Mouse (Mus musculus) liver, embryonic 16.5 days (tissue): ENCODE measurements around the gene Muc1. TPM values are rescaled to one million over a fixed set of nuclear protein-coding genes. Genes with fewer than 3 reads are reported as not detected.
A peak's percentile ranks its signal among the peaks of the same experiment; 100 is the strongest.

Source experiments
- ATAC-seq: fragments of 200-750 bp; cut with Nextera tagmentation; 2 replicates; pipeline ENCODE4 v1.8.0; 2017; ENCODE audit warnings: low read depth, mild to moderate bottlenecking, moderate number of reproducible peaks, moderate library complexity
- H3K27ac ChIP-seq: fragments of 300-500 bp; sonication (generic); 2 replicates; pipeline ENCODE4 v1.5.1; 2014; ENCODE audit warnings: mild to moderate bottlenecking, low read length
- H3K27me3 ChIP-seq: fragments of 300-500 bp; sonication (generic); 2 replicates; pipeline ENCODE4 v1.6.1; 2014; ENCODE audit warnings: low read depth, low read length, mixed read lengths; ENCODE audit not compliant: control insufficient read depth, insufficient read depth
- H3K36me3 ChIP-seq: fragments of 300-500 bp; sonication (generic); 2 replicates; pipeline ENCODE4 v1.6.1; 2014; ENCODE audit warnings: mild to moderate bottlenecking; ENCODE audit not compliant: control insufficient read depth, insufficient read depth
- H3K4me1 ChIP-seq: fragments of 300-500 bp; sonication (generic); 2 replicates; pipeline ENCODE4 v1.6.1; 2014; ENCODE audit warnings: low read depth, low read length, mixed read lengths; ENCODE audit not compliant: control insufficient read depth
- H3K4me2 ChIP-seq: fragments of 300-500 bp; sonication (generic); 2 replicates; pipeline ENCODE4 v1.6.1; 2014; ENCODE audit warnings: low read depth, low read length, mixed read lengths
- H3K4me3 ChIP-seq: fragments of 300-500 bp; sonication (generic); 2 replicates; pipeline ENCODE4 v1.5.1; 2014; ENCODE audit warnings: low read depth, mild to moderate bottlenecking, low read length
- H3K9ac ChIP-seq: fragments of 300-500 bp; sonication (generic); 2 replicates; pipeline ENCODE4 v1.6.1; 2014; ENCODE audit warnings: low read depth, low read length
- H3K9me3 ChIP-seq: fragments of 300-500 bp; sonication (generic); replicated peaks from 2 replicates; pipeline ENCODE4 v1.6.1; 2016; ENCODE audit warnings: low read length; ENCODE audit not compliant: control insufficient read depth
- WGBS: fragments of 180-500 bp; shearing (Covaris S2); extraction: QIAGEN DNeasy Blood & Tissue Kit; methylation state at CpG from one replicate; pipeline ENCODE4 v1.1.7; 2014; ENCODE audit not compliant: insufficient replicate concordance; 5-methylcytosine and 5-hydroxymethylcytosine counted together
- polyA plus RNA-seq: library from polyadenylated mRNA; unstranded; fragments of >200 nt; fragmentation: Nextera tagmentation; extraction: Ambion mirVana; gene quantifications from 2 replicates; pipeline ENCODE4 v1.2.1, GENCODE M21; 2015

Muc1 gene
- polyA plus RNA-seq, 1 experiment from 2014 or later = 1.0 TPM

GRCm38 (mm10) chr3:89262417-89262816 is 33.6 kb downstream of the Muc1 start:
- peaks cover 7% of the 10 kb centered on the region for H3K4me1 ChIP-seq
- no peaks in the 10 kb centered on the region for H3K9me3 ChIP-seq
- 42% methylated on average over 10 of the region's 10 CpGs for WGBS
- no peak overlapping the region for H3K4me3 ChIP-seq
- H3K36me3 ChIP-seq = no peaks in the 10 kb centered on the region
- 0 out of 2 replicates have a peak, but pooled peaks cover 2% of the 10 kb centered on the region for H3K27me3 ChIP-seq
- no peak overlapping the region for H3K4me2 ChIP-seq
- H3K27ac ChIP-seq = no peak overlapping the region
- H3K9ac ChIP-seq = no peak overlapping the region
- ATAC-seq = no peak

- WGBS = under 1% methylated on average over 20 of the region's 20 CpGs
- H3K36me3 ChIP-seq = no peaks in the 10 kb centered on the region
- no peaks in the 10 kb centered on the region for H3K9me3 ChIP-seq
- H3K27ac ChIP-seq = peak overlapping the region; percentile 60; the same call in 1 of the 2 replicates
- peak overlapping the region; percentile 80 for H3K4me3 ChIP-seq
- H3K4me1 ChIP-seq = peaks cover 23% of the 10 kb centered on the region
- peak; percentile 81 for ATAC-seq
- peak overlapping the region; percentile 88 for H3K4me2 ChIP-seq
- H3K9ac ChIP-seq = peak overlapping the region; percentile 79
- no peaks in the 10 kb centered on the region for H3K27me3 ChIP-seq
Measured at GRCm38 (mm10) chr3:89266439-89266893, 37.6 kb downstream of the Muc1 start.

GRCm38 (mm10) chr3:89268916-89269315 is 40.1 kb downstream of the Muc1 start:
- Histone ChIP-seq H3K27ac (no peak overlapping the region), H3K27me3 (no peaks in the 10 kb centered on the region), H3K36me3 (no peaks in the 10 kb centered on the region), H3K4me2 (no peak overlapping the region), H3K4me1 (peaks cover 23% of the 10 kb centered on the region), H3K4me3 (no peak overlapping the region), H3K9me3 (no peaks in the 10 kb centered on the region), H3K9ac (no peak overlapping the region)
- no peak for ATAC-seq
- 71% methylated on average over 8 of the region's 8 CpGs for WGBS

- peak within 1 kb of the TSS; percentile 81 for H3K4me2 ChIP-seq
- H3K9me3 ChIP-seq = no peaks in the 10 kb centered on the region
- H3K27me3 ChIP-seq = no peaks in the 10 kb centered on the region
- no peaks in the 10 kb centered on the region for H3K36me3 ChIP-seq
- ATAC-seq = peak; percentile 64
- H3K27ac ChIP-seq = peak within 1 kb of the TSS; percentile 51
- WGBS = 1% methylated on average over 39 of the region's 39 CpGs
- peak within 1 kb of the TSS; percentile 68 for H3K9ac ChIP-seq
- peaks cover 23% of the 10 kb centered on the region for H3K4me1 ChIP-seq
- H3K4me3 ChIP-seq = peak within 1 kb of the TSS; percentile 70
Measured at GRCm38 (mm10) chr3:89270051-89270755, 41.3 kb downstream of the Muc1 start, which contains the start of gene Slc50a1. Gene Slc50a1, minus strand, starts transcription at chr3:89270570.

- Histone ChIP-seq H3K4me3 (peak overlapping the region; percentile 70), H3K4me1 (peaks cover 23% of the 10 kb centered on the region), H3K27ac (no peak overlapping the region; the same call in 1 of the 2 replicates), H3K4me2 (peak overlapping the region; percentile 81), H3K9ac (no peak overlapping the region), H3K9me3 (no peaks in the 10 kb centered on the region), H3K36me3 (no peaks in the 10 kb centered on the region), H3K27me3 (no peaks in the 10 kb centered on the region)
- 65% methylated on average over 6 of the region's 6 CpGs for WGBS
- no peak for ATAC-seq
Measured at GRCm38 (mm10) chr3:89270891-89271290, 42.0 kb downstream of the Muc1 start.

- no peak overlapping the region for H3K27ac ChIP-seq
- ATAC-seq = no peak
- WGBS = 69% methylated on average over 6 of the region's 6 CpGs
- H3K4me3 ChIP-seq = no peak overlapping the region
- H3K9ac ChIP-seq = no peak overlapping the region
- H3K36me3 ChIP-seq = no peaks in the 10 kb centered on the region
- H3K4me2 ChIP-seq = no peak overlapping the region
- no peaks in the 10 kb centered on the region for H3K9me3 ChIP-seq
- H3K27me3 ChIP-seq = no peaks in the 10 kb centered on the region
- H3K4me1 ChIP-seq = peaks cover 22% of the 10 kb centered on the region
Measured at GRCm38 (mm10) chr3:89271760-89272159, 42.9 kb downstream of the Muc1 start.

GRCm38 (mm10) chr3:89276061-89276460 is 47.2 kb downstream of the Muc1 start:
- peaks cover 36% of the 10 kb centered on the region for H3K27me3 ChIP-seq
- no peak for ATAC-seq
- H3K36me3 ChIP-seq = no peaks in the 10 kb centered on the region
- no peaks in the 10 kb centered on the region for H3K9me3 ChIP-seq
- H3K9ac ChIP-seq = no peak overlapping the region
- H3K27ac ChIP-seq = no peak overlapping the region
- H3K4me2 ChIP-seq = no peak overlapping the region
- no peaks in the 10 kb centered on the region; the same call in 1 of the 2 replicates for H3K4me1 ChIP-seq
- WGBS = 80% methylated on average over 13 of the region's 13 CpGs
- H3K4me3 ChIP-seq = no peak overlapping the region

GRCm38 (mm10) chr3:89277281-89278021 is 48.6 kb downstream of the Muc1 start:
- no peaks in the 10 kb centered on the region for H3K36me3 ChIP-seq
- peak overlapping the region; percentile 61 for H3K4me2 ChIP-seq
- no peak for ATAC-seq
- H3K4me3 ChIP-seq = peak overlapping the region; percentile 50
- H3K27me3 ChIP-seq = peaks cover 45% of the 10 kb centered on the region
- no peaks in the 10 kb centered on the region for H3K9me3 ChIP-seq
- 39% methylated on average over 14 of the region's 14 CpGs for WGBS
- no peak overlapping the region; the same call in 1 of the 2 replicates for H3K27ac ChIP-seq
- peaks cover 2% of the 10 kb centered on the region for H3K4me1 ChIP-seq
- no peak overlapping the region; the same call in 1 of the 2 replicates for H3K9ac ChIP-seq
